Mouse (Mus musculus) heart, embryonic 11.5 days (tissue): ENCODE measurements around the gene Gm28035. TPM values are rescaled to one million over a fixed set of nuclear protein-coding genes. Genes with fewer than 3 reads are reported as not detected.

Source experiments
- ATAC-seq: fragments of 200-750 bp; cut with Nextera tagmentation; replicated peaks from 2 replicates; pipeline ENCODE4 v1.8.0; 2017; ENCODE audit warnings: moderate library complexity; ENCODE audit not compliant: insufficient number of reproducible peaks, low FRiP score, low TSS enrichment
- H3K27ac ChIP-seq: fragments of 300-500 bp; sonication (generic); 2 replicates; pipeline ENCODE4 v1.5.1; 2014; ENCODE audit warnings: mild to moderate bottlenecking, low read depth, low read length
- H3K27me3 ChIP-seq: fragments of 300-500 bp; sonication (generic); 2 replicates; pipeline ENCODE4 v1.6.1; 2014; ENCODE audit warnings: mild to moderate bottlenecking, low read length, mixed read lengths; ENCODE audit not compliant: control insufficient read depth, insufficient read depth
- H3K36me3 ChIP-seq: fragments of 300-500 bp; sonication (generic); 2 replicates; pipeline ENCODE4 v1.6.1; 2014; ENCODE audit warnings: mild to moderate bottlenecking, low read length, moderate library complexity, mixed read lengths; ENCODE audit not compliant: control insufficient read depth, insufficient read depth
- H3K4me1 ChIP-seq: fragments of 300-500 bp; sonication (generic); 2 replicates; pipeline ENCODE4 v1.6.1; 2014; ENCODE audit warnings: low read length; ENCODE audit not compliant: control insufficient read depth, insufficient read depth
- H3K4me2 ChIP-seq: fragments of 300-500 bp; sonication (generic); 2 replicates; pipeline ENCODE4 v1.6.1; 2014; ENCODE audit warnings: mild to moderate bottlenecking, moderate library complexity
- H3K4me3 ChIP-seq: fragments of 300-500 bp; sonication (generic); 2 replicates; pipeline ENCODE4 v1.5.1; 2014; ENCODE audit warnings: low read depth, low read length
- H3K9ac ChIP-seq: fragments of 300-500 bp; sonication (generic); 2 replicates; pipeline ENCODE4 v1.6.1; 2014; ENCODE audit warnings: mild to moderate bottlenecking, low read depth, low read length, moderate library complexity
- H3K9me3 ChIP-seq: fragments of 300-500 bp; sonication (generic); replicated peaks from 2 replicates; pipeline ENCODE4 v1.6.1; 2016; ENCODE audit warnings: low read length; ENCODE audit not compliant: control insufficient read depth
- WGBS: fragments of 180-500 bp; shearing (Covaris S2); extraction: QIAGEN DNeasy Blood & Tissue Kit; methylation state at CpG from one replicate; pipeline ENCODE4 v1.1.7; 2014; ENCODE audit not compliant: insufficient replicate concordance; 5-methylcytosine and 5-hydroxymethylcytosine counted together
- polyA plus RNA-seq: library from polyadenylated mRNA; unstranded; fragments of >200 nt; fragmentation: Nextera tagmentation; extraction: Ambion mirVana; gene quantifications from 2 replicates; pipeline ENCODE4 v1.2.1, GENCODE M21; 2014

The Gm28035 gene
- polyA plus RNA-seq, 1 experiment from 2014 or later = not detected

DNA sequence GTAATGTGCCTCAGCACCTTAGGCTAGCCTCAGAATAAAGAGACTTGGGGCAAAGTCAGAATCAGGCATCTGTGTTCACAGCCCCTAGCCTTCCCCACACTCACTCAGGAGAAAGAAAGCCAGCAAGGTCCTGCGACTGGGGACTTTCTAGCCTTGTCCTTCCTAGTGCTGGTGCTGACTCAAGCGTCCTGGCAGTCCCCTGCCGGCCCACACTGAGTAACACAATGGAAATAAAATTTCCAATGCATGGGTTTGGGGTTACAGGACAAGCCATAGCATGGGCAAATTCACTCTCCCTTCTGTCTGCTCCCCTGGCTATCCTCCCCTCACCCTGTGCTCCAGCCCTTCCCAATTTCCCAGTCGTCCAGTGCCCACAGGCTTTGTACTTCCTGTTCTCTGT, 28.0 kb downstream of the Gm28035 start:
- H3K4me1 ChIP-seq = peaks cover 34% of the 10 kb centered on the region
- 48% methylated on average over 4 of the region's 4 CpGs for WGBS
- 0 out of 2 replicates have a peak overlapping the region, but pooled peaks have one; percentile 24 for H3K27ac ChIP-seq
- H3K9ac ChIP-seq = no peak overlapping the region
- no peak overlapping the region for H3K4me3 ChIP-seq
- H3K36me3 ChIP-seq = peaks cover 3% of the 10 kb centered on the region
- H3K27me3 ChIP-seq = no peaks in the 10 kb centered on the region
- H3K9me3 ChIP-seq = no peaks in the 10 kb centered on the region
- no peak for ATAC-seq
- H3K4me2 ChIP-seq = no peak overlapping the region

DNA sequence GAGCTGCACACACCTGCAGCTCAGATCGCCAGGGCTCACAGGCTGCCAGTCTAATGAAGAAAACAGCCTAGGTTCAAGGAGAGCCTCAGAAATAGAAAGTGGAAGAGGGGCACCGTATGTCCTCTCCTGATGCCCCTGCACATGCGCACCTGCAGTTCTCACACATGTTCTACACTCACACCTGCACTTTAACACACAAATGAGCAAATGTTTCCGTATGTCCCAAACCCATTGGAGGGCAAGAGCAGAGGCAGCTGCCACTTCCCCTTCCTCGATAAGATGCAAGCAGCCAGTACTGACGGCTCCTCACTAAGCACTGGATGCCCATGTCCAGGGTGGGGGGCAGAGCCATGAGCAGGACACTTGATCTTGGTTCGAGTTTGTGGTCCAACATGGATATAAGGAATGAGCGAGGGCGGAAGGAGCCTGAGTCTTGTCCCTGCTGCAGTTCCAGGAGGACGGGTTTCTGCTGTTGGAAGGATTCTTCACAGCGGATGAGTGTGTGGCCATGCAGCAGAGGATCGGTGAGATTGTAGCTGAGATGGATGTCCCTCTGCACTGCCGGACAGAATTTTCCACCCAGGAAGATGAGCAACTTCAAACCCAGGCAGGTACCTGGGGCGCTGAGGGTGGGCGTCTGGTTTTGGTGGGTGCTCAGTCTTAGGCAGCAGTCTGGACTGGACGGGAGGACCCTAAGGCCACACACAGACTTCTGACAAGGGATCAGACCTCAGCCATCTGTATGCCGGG, 29.0 kb downstream of the Gm28035 start:
- H3K4me3 ChIP-seq = no peak overlapping the region
- no peaks in the 10 kb centered on the region for H3K9me3 ChIP-seq
- H3K27ac ChIP-seq = peak overlapping the region; percentile 71
- 84% methylated on average over 17 of the region's 17 CpGs for WGBS
- ATAC-seq = no peak
- H3K36me3 ChIP-seq = no peaks in the 10 kb centered on the region
- H3K4me1 ChIP-seq = peaks cover 27% of the 10 kb centered on the region
- H3K4me2 ChIP-seq = no peak overlapping the region
- no peak overlapping the region for H3K9ac ChIP-seq
- H3K27me3 ChIP-seq = no peaks in the 10 kb centered on the region

DNA sequence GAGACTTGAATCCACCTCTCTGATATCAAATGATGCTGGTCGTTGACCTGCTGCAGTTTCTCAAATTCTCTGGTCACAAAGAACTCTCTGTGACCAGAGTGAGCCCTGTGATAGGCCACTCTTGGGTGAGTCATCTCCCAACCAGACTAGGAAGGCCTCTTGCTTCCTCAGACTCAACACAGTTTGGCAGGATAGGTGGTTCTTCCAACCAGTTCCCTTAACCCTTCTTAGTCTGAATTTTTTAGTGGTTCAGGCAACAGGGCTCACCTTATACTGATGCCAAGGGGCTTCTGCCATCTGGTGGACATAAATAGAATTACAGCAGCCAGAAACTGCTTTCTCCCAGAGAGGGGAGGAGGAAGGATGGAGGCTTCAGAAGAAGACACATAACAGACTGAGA, 29.8 kb downstream of the Gm28035 start:
- Histone ChIP-seq H3K27me3 (no peaks in the 10 kb centered on the region), H3K4me2 (no peak overlapping the region), H3K9me3 (no peaks in the 10 kb centered on the region), H3K4me1 (peaks cover 20% of the 10 kb centered on the region), H3K36me3 (no peaks in the 10 kb centered on the region), H3K27ac (peak overlapping the region; percentile 71; the same call in 1 of the 2 replicates), H3K9ac (no peak overlapping the region), H3K4me3 (no peak overlapping the region)
- WGBS = 51% methylated on average over 1 of the region's 1 CpGs
- no peak; the same call in 1 of the 2 replicates for ATAC-seq

DNA sequence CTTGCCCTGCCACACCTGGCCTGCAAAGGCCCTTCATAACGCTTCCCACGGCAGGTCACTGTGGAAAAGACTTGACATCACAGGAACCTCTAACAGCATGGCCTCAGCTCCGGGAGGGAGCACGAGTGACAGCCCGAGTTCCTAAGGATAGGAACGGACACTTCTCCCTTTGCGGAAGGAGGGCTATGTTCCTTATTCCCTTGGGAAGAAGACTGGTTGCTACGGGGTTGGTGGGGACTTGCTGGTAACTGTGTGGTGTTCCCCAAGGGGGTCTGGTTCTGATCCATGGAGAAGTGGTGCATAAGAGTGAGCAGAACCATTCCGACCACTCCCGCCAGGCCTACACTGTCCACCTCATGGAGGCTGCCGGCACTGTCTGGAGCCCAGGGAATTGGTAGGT, 40.4 kb downstream of the Gm28035 start, which contains the start of gene Gm28038:
Gm28038 (plus strand) TSS at position 301 of the 400 bp plus-strand sequence.
- ATAC-seq = no peak
- WGBS = 87% methylated on average over 11 of the region's 11 CpGs
- no peaks in the 10 kb centered on the region for H3K27me3 ChIP-seq
- no peak within 1 kb of the TSS for H3K4me2 ChIP-seq
- H3K9ac ChIP-seq = no peak within 1 kb of the TSS
- H3K9me3 ChIP-seq = no peaks in the 10 kb centered on the region
- no peak within 1 kb of the TSS for H3K4me3 ChIP-seq
- no peaks in the 10 kb centered on the region for H3K36me3 ChIP-seq
- H3K27ac ChIP-seq = no peak within 1 kb of the TSS
- H3K4me1 ChIP-seq = peaks cover 8% of the 10 kb centered on the region

DNA sequence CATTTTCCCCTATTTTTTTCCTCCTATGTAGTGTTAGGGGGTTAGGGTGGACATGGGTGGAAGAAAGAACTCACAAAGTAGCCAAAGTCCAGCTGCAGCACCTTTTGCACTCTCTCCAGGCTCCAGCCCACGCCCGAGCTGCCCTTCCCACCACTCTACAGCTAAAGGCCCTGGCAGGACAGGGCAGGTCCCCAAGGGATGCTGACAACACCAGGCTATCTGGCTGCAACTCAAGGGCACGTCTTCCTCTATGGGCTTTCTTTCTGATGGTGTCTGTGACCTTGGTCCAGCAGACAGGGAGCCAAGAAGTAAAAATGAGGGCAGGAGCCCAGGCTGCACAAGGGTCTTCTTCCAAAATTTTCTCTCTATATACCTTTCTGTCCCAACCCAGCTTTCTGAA, 41.3 kb downstream of the Gm28035 start:
- H3K9ac ChIP-seq = no peak overlapping the region
- H3K9me3 ChIP-seq = no peaks in the 10 kb centered on the region
- H3K27ac ChIP-seq = no peak overlapping the region
- H3K36me3 ChIP-seq = no peaks in the 10 kb centered on the region
- WGBS = 58% methylated on average over 3 of the region's 3 CpGs
- no peak for ATAC-seq
- H3K4me2 ChIP-seq = no peak overlapping the region
- no peaks in the 10 kb centered on the region for H3K27me3 ChIP-seq
- no peak overlapping the region for H3K4me3 ChIP-seq
- H3K4me1 ChIP-seq = peaks cover 8% of the 10 kb centered on the region

DNA sequence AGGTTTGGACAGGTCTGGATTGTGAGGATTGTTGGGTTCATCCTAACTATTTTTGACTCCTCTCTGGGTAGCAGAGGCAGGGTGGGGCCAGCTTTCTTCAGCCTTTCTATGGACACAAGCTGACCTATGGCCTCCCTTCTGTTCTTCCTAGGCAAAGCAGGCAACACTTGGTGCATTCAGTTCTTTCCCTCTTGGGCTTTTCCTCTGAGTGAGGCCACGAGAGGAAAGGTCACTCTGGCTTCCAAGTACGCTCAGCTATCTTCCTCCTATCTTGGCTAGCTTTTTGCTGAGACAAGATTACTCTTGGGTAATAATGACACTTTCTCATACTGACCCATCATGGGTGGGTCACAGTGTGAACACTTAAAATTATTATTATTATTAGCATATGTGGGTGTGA, 42.8 kb downstream of the Gm28035 start:
- H3K36me3 ChIP-seq = no peaks in the 10 kb centered on the region
- 81% methylated on average over 2 of the region's 2 CpGs for WGBS
- ATAC-seq = no peak

DNA sequence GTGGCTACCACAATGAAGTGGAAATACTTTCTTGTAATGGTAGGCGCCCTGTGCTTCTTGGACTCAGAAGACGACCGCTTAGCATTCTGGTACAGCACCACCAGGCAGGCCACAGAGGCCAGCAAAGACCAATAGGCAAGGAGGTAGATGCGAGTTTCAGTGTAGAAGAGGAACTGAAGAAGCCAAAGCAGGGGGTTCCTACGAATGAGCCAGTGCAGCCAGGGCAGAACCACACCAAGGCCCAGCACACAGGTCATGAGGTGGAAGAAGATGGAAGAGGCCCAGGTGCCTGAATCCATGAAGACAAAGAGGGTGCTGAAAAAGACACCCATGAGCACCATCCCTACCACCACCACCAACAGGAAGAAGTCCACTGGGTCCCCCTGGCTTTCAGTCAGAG, 44.6 kb downstream of the Gm28035 start:
- Histone ChIP-seq H3K9me3 (no peaks in the 10 kb centered on the region), H3K9ac (no peak overlapping the region; the same call in 1 of the 2 replicates), H3K4me1 (peaks cover 13% of the 10 kb centered on the region), H3K4me3 (peak overlapping the region; percentile 97), H3K27ac (no peak overlapping the region), H3K27me3 (no peaks in the 10 kb centered on the region), H3K4me2 (peak overlapping the region; percentile 75), H3K36me3 (no peaks in the 10 kb centered on the region)
- ATAC-seq = no peak
- WGBS = 89% methylated on average over 5 of the region's 5 CpGs

More for the DNA sequence above, 42.8 kb downstream of the Gm28035 start:
- Histone ChIP-seq H3K9me3 (no peaks in the 10 kb centered on the region), H3K27me3 (no peaks in the 10 kb centered on the region), H3K27ac (no peak overlapping the region), H3K4me1 (peaks cover 13% of the 10 kb centered on the region), H3K4me3 (no peak overlapping the region), H3K4me2 (no peak overlapping the region), H3K9ac (no peak overlapping the region)

DNA sequence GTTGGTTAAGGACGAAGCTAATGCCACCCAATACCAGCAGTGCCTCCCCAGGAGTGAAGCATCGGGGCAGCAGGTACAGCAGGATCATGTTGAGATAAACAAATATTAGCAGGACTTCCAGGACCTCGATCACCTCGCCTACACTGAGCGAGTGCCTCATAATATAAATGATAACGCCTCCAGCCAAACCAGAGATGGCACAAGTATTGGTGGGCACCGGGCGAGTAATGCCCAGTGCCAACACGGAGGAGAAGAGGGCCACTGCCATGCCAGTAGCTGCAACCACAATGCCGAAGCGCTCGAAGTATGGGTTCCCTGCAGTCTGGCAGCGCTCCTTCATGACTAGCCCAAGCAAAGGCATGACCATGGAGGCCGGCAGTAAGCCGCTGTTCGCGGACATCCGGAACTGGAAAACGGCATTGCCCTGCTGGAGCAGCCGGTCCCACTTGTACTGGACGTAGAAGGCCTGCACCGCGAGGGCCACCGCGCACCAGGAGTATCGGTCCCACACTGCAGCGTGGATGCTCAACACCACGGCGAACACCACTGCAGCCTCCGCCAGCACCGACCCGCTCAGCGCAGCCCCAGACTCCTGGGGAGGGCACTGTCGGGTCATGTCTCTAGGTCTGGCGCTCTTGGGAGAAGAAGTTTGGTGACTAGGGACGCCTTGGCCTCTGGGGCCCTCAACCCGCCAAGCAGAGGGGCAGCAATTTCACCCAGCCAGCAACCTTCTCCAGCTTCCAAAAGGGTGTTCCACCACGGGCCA, 45.2 kb downstream of the Gm28035 start:
- peaks cover 13% of the 10 kb centered on the region for H3K4me1 ChIP-seq
- H3K9ac ChIP-seq = peak overlapping the region; percentile 97
- H3K9me3 ChIP-seq = no peaks in the 10 kb centered on the region
- peak overlapping the region; percentile 97 for H3K4me3 ChIP-seq
- peak; percentile 65 for ATAC-seq
- no peaks in the 10 kb centered on the region for H3K36me3 ChIP-seq
- WGBS = 12% methylated on average over 38 of the region's 38 CpGs
- no peak overlapping the region for H3K27ac ChIP-seq
- no peaks in the 10 kb centered on the region for H3K27me3 ChIP-seq
- peak overlapping the region; percentile 75 for H3K4me2 ChIP-seq
